Mouse (Mus musculus): ENCODE results near the gene Abi3. TPM values are rescaled to one million over a fixed set of nuclear protein-coding genes. Genes with fewer than 3 reads are reported as not detected.

Abi3 gene
- total and polyA plus RNA-seq, 3 experiments: 24.4 to 74.5 (median 31.4) TPM

DNA sequence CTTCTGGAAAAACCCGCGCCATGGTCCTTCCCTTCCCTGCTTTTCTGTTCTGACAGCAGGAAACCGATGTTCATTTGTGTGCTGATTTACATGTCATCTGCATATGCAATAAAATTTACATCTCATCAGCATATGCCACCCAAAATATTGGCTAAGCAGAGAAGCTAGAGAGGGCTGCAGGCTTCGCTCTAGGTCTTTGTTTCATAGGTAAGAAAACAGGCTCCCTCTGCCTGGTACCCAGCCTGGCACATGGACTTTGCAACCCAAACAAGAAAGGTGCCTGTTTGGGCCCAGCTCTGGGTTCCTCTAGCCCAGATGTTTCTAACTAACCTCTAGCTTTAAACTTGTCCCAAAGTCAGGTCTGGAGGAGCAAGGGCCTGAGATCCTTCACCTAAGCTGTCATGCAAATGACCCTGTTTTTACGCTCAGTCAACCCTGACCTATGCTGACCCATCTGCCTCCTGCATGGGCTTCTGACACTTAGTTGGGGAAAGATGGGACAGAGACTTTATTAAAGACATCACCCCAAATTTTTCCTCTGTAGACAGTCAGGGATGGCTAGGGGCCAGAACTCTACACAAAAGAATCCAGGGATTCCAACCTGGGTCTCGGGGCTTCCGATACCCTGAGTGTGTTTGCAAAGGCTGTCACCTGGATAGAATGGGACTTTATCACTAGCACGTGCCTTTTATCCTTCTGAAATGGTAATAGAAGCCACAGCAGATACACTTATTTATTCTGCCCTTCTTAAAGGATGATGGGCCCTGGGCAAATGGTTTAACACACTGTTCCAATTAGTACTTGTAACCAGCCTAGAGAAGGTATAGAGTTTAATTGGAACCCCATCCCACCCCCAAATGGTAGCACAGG, 3.0 kb downstream of the Abi3 start:
- Histone ChIP-seq H3K4me3 (replicated peaks in 1 of 3; ENCODE audit: low read depth in 2 of 3, low read length in 2 of 3, poor library complexity in 1 of 3) (peak overlapping the region; percentile 35 to 98 (median 40)), H3K79me2 (replicated peaks; ENCODE audit: control insufficient read depth, extremely low read depth, insufficient read depth, poor library complexity, severe bottlenecking) (peaks cover 39% of the 10 kb centered on the region), H3K36me3 (replicated peaks in 1 of 2; ENCODE audit: control insufficient read depth in 1 of 2, insufficient read depth in 1 of 2, low read length in 1 of 2) (peaks cover 17 to 24% of the 10 kb centered on the region in 2 experiments), H3K4me2 (ENCODE audit: insufficient read depth, low read depth, poor library complexity, severe bottlenecking) (peak overlapping the region; percentile 82), H3K9ac (ENCODE audit: insufficient read depth, low read depth) (peak overlapping the region; percentile 76), H3K9me3 (replicated peaks; ENCODE audit: low read length) (no peaks in the 10 kb centered on the region), H3K27me3 (replicated peaks) (no peaks in the 10 kb centered on the region), H3K27ac (ENCODE audit: insufficient read depth, low read depth) (peak overlapping the region; percentile 85), H3K4me1 (ENCODE audit: control insufficient read depth in 1 of 2, insufficient read depth in 2 of 2) (peaks cover 48 to 86% of the 10 kb centered on the region in 2 experiments)
- dilution Hi-C loops (cut with MboI; ENCODE audit: extremely low pct_ligation_motif_present, extremely low pct_unique_long_range_greater_than_20kb, low sequenced_read_pairs) (no loop called here), in situ Hi-C loops (cut with MboI; ENCODE audit: low pct_ligation_motif_present, low pct_unique_long_range_greater_than_20kb, low sequenced_read_pairs) (no loop called here)
- peak; percentile 89 for DNase-seq (ENCODE audit: extremely low read depth)
- TF ChIP-seq TBP (conservative IDR thresholded peaks at IDR 0.05; ENCODE audit: low read depth, low read length) (peak; percentile 57; the same call in 1 of the 2 replicates), E2F4 (IDR thresholded peaks at IDR 0.05; ENCODE audit: insufficient replicate concordance, low read depth, low read length) (0 out of 2 replicates have a peak, but pooled peaks have one; percentile 34), RAD21 (IDR thresholded peaks at IDR 0.05; ENCODE audit: low read depth, low read length) (no peak), EP300 (IDR thresholded peaks at IDR 0.05; ENCODE audit: low read length) (peak; percentile 38), USF1 (IDR thresholded peaks at IDR 0.05; ENCODE audit: low read depth, low read length) (no peak), RCOR1 (conservative IDR thresholded peaks at IDR 0.05; ENCODE audit: low read depth, low read length) (no peak), MYC (IDR thresholded peaks at IDR 0.05; ENCODE audit: low read depth, low read length) (no peak), POLR2A (IDR thresholded peaks at IDR 0.05; ENCODE audit: low read depth, low read length) (peak; percentile 63), ZNF384 (IDR thresholded peaks at IDR 0.05; ENCODE audit: low read depth, low read length) (no peak), MAZ (IDR thresholded peaks at IDR 0.05; ENCODE audit: low read depth, low read length) (no peak), NELFE (IDR thresholded peaks at IDR 0.05; ENCODE audit: low read depth, low read length) (peak; percentile 28; the same call in 1 of the 2 replicates), UBTF (IDR thresholded peaks at IDR 0.05; ENCODE audit: low read depth, low read length) (no peak), IRF4 (IDR thresholded peaks at IDR 0.05; ENCODE audit: low read depth, low read length) (peak; percentile 9; the same call in 1 of the 2 replicates), CTCF (conservative IDR thresholded peaks at IDR 0.05 in 1 of 2, IDR thresholded peaks at IDR 0.05 in 1 of 2; ENCODE audit: low read depth in 2 of 2, low read length in 2 of 2) (no peak), HCFC1 (IDR thresholded peaks at IDR 0.05; ENCODE audit: low read depth, low read length) (0 out of 2 replicates have a peak, but pooled peaks have one; percentile 10), JUND (conservative IDR thresholded peaks at IDR 0.05; ENCODE audit: low read depth, low read length) (no peak), NRF1 (IDR thresholded peaks at IDR 0.05; ENCODE audit: low read depth, low read length) (no peak), ZC3H11A (IDR thresholded peaks at IDR 0.05; ENCODE audit: low read depth, low read length) (no peak), KAT2A (IDR thresholded peaks at IDR 0.05; ENCODE audit: insufficient replicate concordance, low read length) (no peak), SMC3 (IDR thresholded peaks at IDR 0.05; ENCODE audit: low read depth, low read length) (no peak), MAX (IDR thresholded peaks at IDR 0.05; ENCODE audit: low read length) (peak; percentile 62; the same call in 1 of the 2 replicates), ELF1 (IDR thresholded peaks at IDR 0.05; ENCODE audit: low read depth, low read length) (peak; percentile 3; the same call in 1 of the 2 replicates), CHD2 (IDR thresholded peaks at IDR 0.05; ENCODE audit: low read length) (no peak), MAFK (IDR thresholded peaks at IDR 0.05; ENCODE audit: insufficient replicate concordance, low read length) (0 out of 2 replicates have a peak, but pooled peaks have one; percentile 53), ZMIZ1 (IDR thresholded peaks at IDR 0.05; ENCODE audit: low read depth, low read length) (peak; percentile 26; the same call in 1 of the 2 replicates), POLR2AphosphoS2 (IDR thresholded peaks at IDR 0.05; ENCODE audit: low read depth, low read length) (peak; percentile 41; the same call in 1 of the 2 replicates), MXI1 (IDR thresholded peaks at IDR 0.05; ENCODE audit: low read depth, low read length) (peak; percentile 86; the same call in 1 of the 2 replicates), PAX5 (IDR thresholded peaks at IDR 0.05; ENCODE audit: low read length) (no peak), TCF12 (IDR thresholded peaks at IDR 0.05; ENCODE audit: low read depth, low read length) (peak; percentile 53), USF2 (conservative IDR thresholded peaks at IDR 0.05; ENCODE audit: low read depth, low read length) (no peak), MEF2A (IDR thresholded peaks at IDR 0.05; ENCODE audit: borderline replicate concordance, low read depth, low read length) (peak; percentile 22; the same call in 1 of the 2 replicates), SIN3A (IDR thresholded peaks at IDR 0.05; ENCODE audit: low read length) (peak; percentile 84; the same call in 1 of the 2 replicates), CHD1 (IDR thresholded peaks at IDR 0.05; ENCODE audit: low read depth, low read length) (0 out of 2 replicates have a peak, but pooled peaks have one; percentile 57), JUN (IDR thresholded peaks at IDR 0.05; ENCODE audit: insufficient read depth, low read depth, low read length) (no peak), ZKSCAN1 (IDR thresholded peaks at IDR 0.05; ENCODE audit: borderline replicate concordance, low read depth, low read length) (no peak), BHLHE40 (IDR thresholded peaks at IDR 0.05; ENCODE audit: low read depth, low read length) (peak; percentile 91), ETS1 (conservative IDR thresholded peaks at IDR 0.05; ENCODE audit: low read depth, low read length) (peak; percentile 37; the same call in 1 of the 2 replicates)

Measured in CH12.LX (cell line).